Mouse (Mus musculus) intestine, embryonic 14.5 days (tissue): ENCODE results near the gene Tiparp. TPM values are rescaled to one million over a fixed set of nuclear protein-coding genes. Genes with fewer than 3 reads are reported as not detected.

Source experiments
- ATAC-seq: fragments of 200-750 bp; cut with Nextera tagmentation; replicated peaks from 2 replicates; pipeline ENCODE4 v1.8.0; 2017; ENCODE audit warnings: low read depth, moderate number of reproducible peaks, moderate TSS enrichment, moderate library complexity; ENCODE audit not compliant: low FRiP score, low TSS enrichment
- DNase-seq: peaks from one replicate; pipeline ENCODE4 v3.0.0-alpha.2; 2018; ENCODE audit warnings: low spot score
- H3K27ac ChIP-seq: fragments of 300-500 bp; sonication (generic); 2 replicates; pipeline ENCODE4 v1.5.1; 2014; ENCODE audit warnings: low read depth, mild to moderate bottlenecking, control low read depth
- H3K27me3 ChIP-seq: fragments of 300-500 bp; sonication (generic); replicated peaks from 2 replicates; pipeline ENCODE4 v1.6.1; 2014; ENCODE audit warnings: low read length, control low read depth; ENCODE audit not compliant: control insufficient read depth, insufficient read depth
- H3K36me3 ChIP-seq: fragments of 300-500 bp; sonication (generic); 2 replicates; pipeline ENCODE4 v1.6.1; 2014; ENCODE audit warnings: low read length, control low read depth; ENCODE audit not compliant: control insufficient read depth, insufficient read depth
- H3K4me1 ChIP-seq: fragments of 300-500 bp; sonication (generic); replicated peaks from 2 replicates; pipeline ENCODE4 v1.6.1; 2014; ENCODE audit warnings: low read length, control low read depth, mixed read lengths; ENCODE audit not compliant: control insufficient read depth, insufficient read depth
- H3K4me2 ChIP-seq: fragments of 300-500 bp; sonication (generic); 2 replicates; pipeline ENCODE4 v1.6.1; 2014; ENCODE audit warnings: low read length
- H3K4me3 ChIP-seq: fragments of 300-500 bp; sonication (generic); 2 replicates; pipeline ENCODE4 v1.5.1; 2014; ENCODE audit warnings: low read depth, low read length, control low read depth, mixed read lengths
- H3K9ac ChIP-seq: fragments of 300-500 bp; sonication (generic); 2 replicates; pipeline ENCODE4 v1.6.1; 2014; ENCODE audit warnings: mild to moderate bottlenecking, low read length
- H3K9me3 ChIP-seq: fragments of 300-500 bp; sonication (generic); 2 replicates; pipeline ENCODE4 v1.6.1; 2016; ENCODE audit warnings: low read length, control low read depth; ENCODE audit not compliant: control insufficient read depth
- WGBS: fragments of 180-500 bp; shearing (Covaris S2); extraction: QIAGEN DNeasy Blood & Tissue Kit; methylation state at CpG from one replicate; pipeline ENCODE4 v1.1.7; 2014; 5-methylcytosine and 5-hydroxymethylcytosine counted together
- polyA plus RNA-seq: library from polyadenylated mRNA; unstranded; fragments of >200 nt; fragmentation: Nextera tagmentation; extraction: Ambion mirVana; gene quantifications from 2 replicates; pipeline ENCODE4 v1.2.1, GENCODE M21; 2014

Tiparp gene
- polyA plus RNA-seq, 1 experiment from 2014 or later: 46.1 TPM

- ATAC-seq (no peak), DNase-seq (no peak)
- Histone ChIP-seq H3K4me3 (no peak overlapping the region), H3K36me3 (no peaks in the 10 kb centered on the region), H3K9ac (no peak overlapping the region), H3K27ac (no peak overlapping the region), H3K4me1 (peaks cover 10% of the 10 kb centered on the region; the same call in 1 of the 2 replicates), H3K27me3 (no peaks in the 10 kb centered on the region), H3K9me3 (no peaks in the 10 kb centered on the region), H3K4me2 (no peak overlapping the region)
- 58% methylated on average over 7 of the region's 7 CpGs for WGBS
Observed at GRCm38 (mm10) chr3:65598071-65598830, 70.0 kb downstream of the Tiparp start.

- H3K9ac ChIP-seq: no peak overlapping the region
- DNase-seq: no peak
- no peak overlapping the region for H3K4me2 ChIP-seq
- H3K9me3 ChIP-seq: no peaks in the 10 kb centered on the region
- ATAC-seq: no peak
- H3K36me3 ChIP-seq: no peaks in the 10 kb centered on the region
- peaks cover 10% of the 10 kb centered on the region; the same call in 1 of the 2 replicates for H3K4me1 ChIP-seq
- no peaks in the 10 kb centered on the region for H3K27me3 ChIP-seq
- H3K4me3 ChIP-seq: no peak overlapping the region
- H3K27ac ChIP-seq: no peak overlapping the region
- WGBS: 85% methylated on average over 6 of the region's 6 CpGs
Observed at GRCm38 (mm10) chr3:65599151-65599550, 70.9 kb downstream of the Tiparp start.

DNA sequence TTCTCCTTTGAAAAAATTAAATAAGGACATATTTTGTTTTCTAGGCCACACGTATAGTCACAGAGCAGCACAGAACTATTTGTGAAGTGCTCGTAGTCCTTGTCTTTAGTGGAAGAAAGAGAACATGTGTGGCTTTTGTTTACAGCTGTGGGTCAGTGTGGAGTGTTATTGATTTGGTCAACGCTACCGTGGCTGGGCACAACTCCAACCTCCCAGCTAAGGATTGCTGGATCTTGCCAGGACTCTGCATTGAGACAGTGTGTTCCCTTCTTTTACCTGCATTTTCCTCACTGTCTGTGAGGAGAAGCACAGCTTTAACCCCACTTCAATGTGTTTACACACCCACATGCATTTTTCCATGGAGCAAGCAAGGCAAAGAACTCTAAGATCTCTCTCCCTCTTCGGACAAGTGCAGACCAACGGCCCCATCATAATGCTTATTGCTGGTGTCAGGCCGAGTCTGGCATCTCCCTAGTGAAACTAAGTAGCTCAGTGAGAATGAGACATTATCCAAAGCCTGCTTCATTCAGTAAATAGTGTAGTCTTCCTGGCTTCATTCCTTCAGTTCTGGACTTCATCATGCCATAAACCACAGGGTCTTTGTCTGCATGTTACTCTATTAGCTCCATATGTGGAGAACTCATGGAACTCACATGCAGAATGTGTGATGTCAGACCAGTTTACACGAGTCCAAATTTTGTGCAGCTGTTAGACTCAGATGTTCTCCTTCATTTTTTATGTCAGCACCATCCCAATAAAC, 73.3 kb downstream of the Tiparp start:
- Histone ChIP-seq H3K4me3 (no peak overlapping the region), H3K4me2 (no peak overlapping the region), H3K9me3 (no peaks in the 10 kb centered on the region), H3K9ac (no peak overlapping the region), H3K27me3 (no peaks in the 10 kb centered on the region), H3K4me1 (peaks cover 10% of the 10 kb centered on the region; the same call in 1 of the 2 replicates), H3K36me3 (no peaks in the 10 kb centered on the region), H3K27ac (peak overlapping the region; percentile 72)
- 39% methylated on average over 8 of the region's 8 CpGs for WGBS
- DNase-seq (peak; percentile 60), ATAC-seq (peak; percentile 52; the same call in 1 of the 2 replicates)

GRCm38 (mm10) chr3:65603392-65604055, 75.3 kb downstream of the Tiparp start:
- H3K9ac ChIP-seq: no peak overlapping the region
- H3K9me3 ChIP-seq: no peaks in the 10 kb centered on the region
- no peak for ATAC-seq
- H3K4me1 ChIP-seq: peaks cover 10% of the 10 kb centered on the region; the same call in 1 of the 2 replicates
- H3K36me3 ChIP-seq: no peaks in the 10 kb centered on the region
- no peak overlapping the region for H3K27ac ChIP-seq
- H3K27me3 ChIP-seq: no peaks in the 10 kb centered on the region
- no peak for DNase-seq
- H3K4me3 ChIP-seq: no peak overlapping the region
- 26% methylated on average over 4 of the region's 4 CpGs for WGBS
- H3K4me2 ChIP-seq: no peak overlapping the region

Other genes with a start within 250 kb of the Tiparp start
- gene Ssr3, start 135.8 kb upstream of the Tiparp start, polyA plus RNA-seq: 277 and 279 TPM in 2 replicates
- gene Lekr1, start 137.8 kb downstream of the Tiparp start, polyA plus RNA-seq: 7.9 and 8.6 TPM in 2 replicates